Mouse (Mus musculus): ENCODE measurements around the gene Atxn10.

GRCm38 (mm10) chr15:85347058-85347700 is 11.1 kb downstream of the Atxn10 start:
- TF ChIP-seq POLR2A (IDR thresholded peaks at IDR 0.05; ENCODE audit: borderline replicate concordance, extremely low read depth, low read depth, low read length) = no peak
- no peak for TF ChIP-seq CTCF (IDR thresholded peaks at IDR 0.05; ENCODE audit: insufficient read depth, low read length)

All from lung, adult 2 months (tissue).